Mouse (Mus musculus): Measurements from ENCODE around the gene Usp2.

- TF ChIP-seq SMC3 (IDR thresholded peaks at IDR 0.05; ENCODE audit: low read depth, low read length) (peak; percentile 3; the same call in 1 of the 2 replicates), E2F4 (IDR thresholded peaks at IDR 0.05; ENCODE audit: insufficient replicate concordance, low read depth, low read length) (no peak), USF1 (IDR thresholded peaks at IDR 0.05; ENCODE audit: low read depth, low read length) (no peak), ZKSCAN1 (IDR thresholded peaks at IDR 0.05; ENCODE audit: borderline replicate concordance, low read depth, low read length) (no peak), USF2 (conservative IDR thresholded peaks at IDR 0.05; ENCODE audit: low read depth, low read length) (no peak), POLR2A (IDR thresholded peaks at IDR 0.05; ENCODE audit: low read depth, low read length) (no peak), CTCF (conservative IDR thresholded peaks at IDR 0.05 in 1 of 2, IDR thresholded peaks at IDR 0.05 in 1 of 2; ENCODE audit: low read depth in 2 of 2, low read length in 2 of 2) (peak in 1 of 2 experiments; percentile 35; a peak in 2 of 4 replicates), JUND (conservative IDR thresholded peaks at IDR 0.05; ENCODE audit: low read depth, low read length) (no peak), TCF12 (IDR thresholded peaks at IDR 0.05; ENCODE audit: low read depth, low read length) (no peak), KAT2A (IDR thresholded peaks at IDR 0.05; ENCODE audit: insufficient replicate concordance, low read length) (no peak), MXI1 (IDR thresholded peaks at IDR 0.05; ENCODE audit: low read depth, low read length) (no peak)
These were observed 49.4 kb downstream of the Usp2 start for GRCm38 (mm10) chr9:44116182-44116581.

Data from CH12.LX (cell line).